Mouse (Mus musculus): Measurements from ENCODE around the gene Gm609. TPM values are rescaled to one million over a fixed set of nuclear protein-coding genes. Genes with fewer than 3 reads are reported as not detected.

The Gm609 gene
- polyA plus RNA-seq, 1 experiment from 2014 or later = not detected

DNA sequence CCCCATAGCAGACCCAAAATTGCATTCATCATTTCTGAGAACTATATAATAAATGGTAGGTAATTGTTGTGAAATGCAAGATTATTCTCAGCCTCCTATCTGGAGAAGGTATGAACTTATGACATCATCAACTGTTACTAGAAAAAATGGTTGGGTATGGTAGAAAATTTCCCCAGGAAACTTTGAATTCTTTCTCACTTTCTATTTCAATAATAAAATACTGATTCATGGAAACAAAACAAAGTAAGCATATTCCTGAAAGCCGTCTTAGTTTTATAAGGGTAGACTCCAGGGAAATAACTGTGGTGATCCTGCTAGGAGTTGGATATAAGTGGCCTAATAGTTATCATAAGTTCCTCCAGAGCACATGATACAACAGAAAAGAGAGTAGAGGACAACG, 103.7 kb downstream of the Gm609 start:
- Histone ChIP-seq H3K36me3 (ENCODE audit: control insufficient read depth, insufficient read depth, low read length) (peaks cover 11% of the 10 kb centered on the region), H3K27ac (ENCODE audit: low read depth, low read length) (no peak overlapping the region), H3K9ac (ENCODE audit: low read length) (no peak overlapping the region), H3K4me2 (ENCODE audit: low read length) (no peak overlapping the region), H3K9me3 (replicated peaks; ENCODE audit: control insufficient read depth, low read length) (no peaks in the 10 kb centered on the region), H3K27me3 (replicated peaks; ENCODE audit: control insufficient read depth, insufficient read depth, low read length) (no peaks in the 10 kb centered on the region), H3K4me1 (ENCODE audit: control insufficient read depth, insufficient read depth, low read length) (no peaks in the 10 kb centered on the region), H3K4me3 (ENCODE audit: low read depth, low read length) (no peak overlapping the region)
- 90% methylated on average over 2 of the region's 2 CpGs for WGBS
- DNase-seq (ENCODE audit: low spot score) (no peak), ATAC-seq (no peak)

DNA sequence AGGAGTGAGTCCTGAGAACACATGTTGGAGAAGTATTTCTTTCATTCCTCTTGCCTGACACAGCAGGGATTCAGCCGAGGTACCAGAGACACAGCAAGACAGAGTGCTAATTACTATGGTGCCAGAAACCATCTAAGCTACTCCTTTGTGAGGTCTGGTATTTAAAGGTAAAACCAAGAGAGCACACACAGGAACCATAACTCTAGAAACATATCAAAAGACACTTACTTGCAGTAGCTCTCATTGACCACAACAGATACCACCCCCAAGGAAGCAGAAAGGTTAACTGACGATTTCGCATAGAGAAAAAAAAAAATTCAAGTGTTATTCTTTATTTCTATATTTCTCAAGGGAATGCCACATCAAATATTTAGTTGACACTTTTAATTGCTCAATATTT, 111.0 kb downstream of the Gm609 start:
- DNase-seq (ENCODE audit: low spot score) (no peak), ATAC-seq (no peak)
- Histone ChIP-seq H3K4me2 (ENCODE audit: low read length) (no peak overlapping the region), H3K27ac (ENCODE audit: low read depth, low read length) (no peak overlapping the region), H3K36me3 (ENCODE audit: control insufficient read depth, insufficient read depth, low read length) (peaks cover 11% of the 10 kb centered on the region; the same call in 1 of the 2 replicates), H3K27me3 (replicated peaks; ENCODE audit: control insufficient read depth, insufficient read depth, low read length) (no peaks in the 10 kb centered on the region), H3K4me1 (ENCODE audit: control insufficient read depth, insufficient read depth, low read length) (no peaks in the 10 kb centered on the region), H3K9me3 (replicated peaks; ENCODE audit: control insufficient read depth, low read length) (no peaks in the 10 kb centered on the region), H3K4me3 (ENCODE audit: low read depth, low read length) (no peak overlapping the region), H3K9ac (ENCODE audit: low read length) (no peak overlapping the region)
- 74% methylated on average over 3 of the region's 3 CpGs for WGBS

DNA sequence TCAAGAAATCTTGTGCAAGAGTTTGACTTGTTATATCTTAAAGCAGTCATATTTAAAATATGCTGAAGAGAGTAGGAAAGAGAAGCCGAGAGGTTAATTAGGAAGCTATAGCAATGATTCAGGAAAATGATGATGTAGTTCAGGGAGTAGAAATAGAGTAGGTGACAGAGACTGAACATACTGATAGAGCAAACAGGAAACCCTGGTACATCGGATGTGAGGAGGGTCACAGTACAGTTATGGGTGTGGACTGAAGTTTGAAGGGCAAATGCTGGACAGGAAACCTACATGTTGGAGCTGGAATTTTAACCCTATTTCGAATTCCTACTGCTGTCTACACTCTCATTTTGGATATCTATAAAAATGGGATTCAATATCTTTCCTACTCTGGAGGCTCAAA, 113.8 kb downstream of the Gm609 start:
- no peaks in the 10 kb centered on the region for H3K27me3 ChIP-seq (replicated peaks; ENCODE audit: control insufficient read depth, insufficient read depth, low read length)
- WGBS = 84% methylated on average over 3 of the region's 3 CpGs
- no peak overlapping the region for H3K4me2 ChIP-seq (ENCODE audit: low read length)
- H3K4me3 ChIP-seq (ENCODE audit: low read depth, low read length) = no peak overlapping the region
- no peak overlapping the region for H3K9ac ChIP-seq (ENCODE audit: low read length)
- H3K9me3 ChIP-seq (replicated peaks; ENCODE audit: control insufficient read depth, low read length) = no peaks in the 10 kb centered on the region
- H3K36me3 ChIP-seq (ENCODE audit: control insufficient read depth, insufficient read depth, low read length) = peaks cover 11% of the 10 kb centered on the region; the same call in 1 of the 2 replicates
- no peak overlapping the region for H3K27ac ChIP-seq (ENCODE audit: low read depth, low read length)
- DNase-seq (ENCODE audit: low spot score) (no peak), ATAC-seq (no peak)
- 0 out of 2 replicates have a peak, but pooled peaks cover 2% of the 10 kb centered on the region for H3K4me1 ChIP-seq (ENCODE audit: control insufficient read depth, insufficient read depth, low read length)

GRCm38 (mm10) chr16:45378147-45378943, 114.4 kb downstream of the Gm609 start:
- Histone ChIP-seq H3K36me3 (ENCODE audit: control insufficient read depth, insufficient read depth, low read length) (peaks cover 11% of the 10 kb centered on the region; the same call in 1 of the 2 replicates), H3K9ac (ENCODE audit: low read length) (no peak overlapping the region), H3K4me1 (ENCODE audit: control insufficient read depth, insufficient read depth, low read length) (0 out of 2 replicates have a peak, but pooled peaks cover 2% of the 10 kb centered on the region), H3K27me3 (replicated peaks; ENCODE audit: control insufficient read depth, insufficient read depth, low read length) (no peaks in the 10 kb centered on the region), H3K27ac (ENCODE audit: low read depth, low read length) (no peak overlapping the region), H3K4me2 (ENCODE audit: low read length) (no peak overlapping the region), H3K9me3 (replicated peaks; ENCODE audit: control insufficient read depth, low read length) (no peaks in the 10 kb centered on the region), H3K4me3 (ENCODE audit: low read depth, low read length) (no peak overlapping the region)
- DNase-seq (ENCODE audit: low spot score) = no peak
- 93% methylated on average over 5 of the region's 5 CpGs for WGBS
- ATAC-seq = no peak

GRCm38 (mm10) chr16:45377332-45377731, 115.4 kb downstream of the Gm609 start:
- H3K4me1 ChIP-seq (ENCODE audit: control insufficient read depth, insufficient read depth, low read length) = 0 out of 2 replicates have a peak, but pooled peaks cover 2% of the 10 kb centered on the region
- H3K4me3 ChIP-seq (ENCODE audit: low read depth, low read length) = no peak overlapping the region
- no peak overlapping the region for H3K9ac ChIP-seq (ENCODE audit: low read length)
- no peaks in the 10 kb centered on the region for H3K27me3 ChIP-seq (replicated peaks; ENCODE audit: control insufficient read depth, insufficient read depth, low read length)
- H3K4me2 ChIP-seq (ENCODE audit: low read length) = no peak overlapping the region
- no peak for ATAC-seq
- H3K9me3 ChIP-seq (replicated peaks; ENCODE audit: control insufficient read depth, low read length) = no peaks in the 10 kb centered on the region
- no peak for DNase-seq (ENCODE audit: low spot score)
- peaks cover 5% of the 10 kb centered on the region; the same call in 1 of the 2 replicates for H3K36me3 ChIP-seq (ENCODE audit: control insufficient read depth, insufficient read depth, low read length)
- 85% methylated on average over 4 of the region's 4 CpGs for WGBS
- H3K27ac ChIP-seq (ENCODE audit: low read depth, low read length) = no peak overlapping the region

DNA sequence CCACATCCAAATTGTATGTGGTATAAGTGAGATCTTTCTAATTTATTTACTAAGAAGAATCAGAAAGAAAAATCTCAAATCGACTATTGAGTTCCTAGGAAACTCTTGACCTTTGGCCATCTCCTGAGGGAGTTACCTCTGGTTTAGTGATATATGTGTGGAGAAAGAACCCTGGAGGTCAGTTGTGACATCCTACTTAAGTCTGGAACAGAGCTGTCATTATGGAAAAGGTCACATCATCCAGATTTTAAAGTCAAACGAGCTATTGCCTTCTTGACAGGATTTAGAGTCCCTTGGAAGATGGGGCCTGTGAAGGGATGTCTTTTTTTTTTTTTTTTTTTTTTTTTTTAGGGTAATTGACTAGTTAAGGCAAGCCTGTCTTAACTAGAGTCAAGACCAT, 116.0 kb downstream of the Gm609 start:
- ATAC-seq = no peak
- Histone ChIP-seq H3K36me3 (ENCODE audit: control insufficient read depth, insufficient read depth, low read length) (peaks cover 4% of the 10 kb centered on the region; the same call in 1 of the 2 replicates), H3K4me3 (ENCODE audit: low read depth, low read length) (no peak overlapping the region), H3K4me2 (ENCODE audit: low read length) (no peak overlapping the region), H3K27ac (ENCODE audit: low read depth, low read length) (no peak overlapping the region), H3K9me3 (replicated peaks; ENCODE audit: control insufficient read depth, low read length) (no peaks in the 10 kb centered on the region), H3K4me1 (ENCODE audit: control insufficient read depth, insufficient read depth, low read length) (0 out of 2 replicates have a peak, but pooled peaks cover 2% of the 10 kb centered on the region), H3K27me3 (replicated peaks; ENCODE audit: control insufficient read depth, insufficient read depth, low read length) (no peaks in the 10 kb centered on the region), H3K9ac (ENCODE audit: low read length) (no peak overlapping the region)
- no peak for DNase-seq (ENCODE audit: low spot score)
- 73% methylated on average over 2 of the region's 2 CpGs for WGBS

DNA sequence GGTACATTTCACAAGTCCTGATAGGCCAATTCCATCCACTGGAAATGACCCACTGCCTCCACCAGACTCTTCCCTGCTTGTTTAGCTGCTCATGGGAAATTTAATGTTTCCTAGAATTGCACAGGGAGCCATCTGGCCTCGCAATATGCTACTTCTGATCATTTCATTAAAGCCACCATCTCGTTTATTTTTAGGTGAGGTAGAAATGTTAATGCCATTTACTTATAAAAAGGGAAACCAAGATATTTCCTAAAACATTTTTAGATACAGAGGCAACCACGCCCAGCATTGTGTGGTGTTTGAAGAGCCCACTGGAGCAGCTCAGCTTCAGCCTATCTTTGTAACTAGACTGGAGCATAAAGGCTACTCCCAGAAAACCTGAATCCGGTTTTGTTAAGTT, 116.5 kb downstream of the Gm609 start:
- ATAC-seq = no peak
- Histone ChIP-seq H3K4me1 (ENCODE audit: control insufficient read depth, insufficient read depth, low read length) (0 out of 2 replicates have a peak, but pooled peaks cover 2% of the 10 kb centered on the region), H3K4me2 (ENCODE audit: low read length) (no peak overlapping the region), H3K27ac (ENCODE audit: low read depth, low read length) (no peak overlapping the region), H3K4me3 (ENCODE audit: low read depth, low read length) (no peak overlapping the region), H3K27me3 (replicated peaks; ENCODE audit: control insufficient read depth, insufficient read depth, low read length) (no peaks in the 10 kb centered on the region), H3K9ac (ENCODE audit: low read length) (no peak overlapping the region), H3K36me3 (ENCODE audit: control insufficient read depth, insufficient read depth, low read length) (no peaks in the 10 kb centered on the region; the same call in 1 of the 2 replicates), H3K9me3 (replicated peaks; ENCODE audit: control insufficient read depth, low read length) (no peaks in the 10 kb centered on the region)
- DNase-seq (ENCODE audit: low spot score) = peak; percentile 33
- WGBS = 71% methylated on average over 4 of the region's 4 CpGs

- Histone ChIP-seq H3K4me2 (ENCODE audit: low read length) (no peak overlapping the region), H3K27me3 (replicated peaks; ENCODE audit: control insufficient read depth, insufficient read depth, low read length) (no peaks in the 10 kb centered on the region), H3K4me3 (ENCODE audit: low read depth, low read length) (no peak overlapping the region), H3K4me1 (ENCODE audit: control insufficient read depth, insufficient read depth, low read length) (0 out of 2 replicates have a peak, but pooled peaks cover 2% of the 10 kb centered on the region), H3K9me3 (replicated peaks; ENCODE audit: control insufficient read depth, low read length) (no peaks in the 10 kb centered on the region), H3K36me3 (ENCODE audit: control insufficient read depth, insufficient read depth, low read length) (no peaks in the 10 kb centered on the region; the same call in 1 of the 2 replicates), H3K27ac (ENCODE audit: low read depth, low read length) (no peak overlapping the region), H3K9ac (ENCODE audit: low read length) (no peak overlapping the region)
- DNase-seq (ENCODE audit: low spot score) (peak; percentile 19), ATAC-seq (no peak)
- 82% methylated on average over 2 of the region's 2 CpGs for WGBS
These were observed 117.1 kb downstream of the Gm609 start for GRCm38 (mm10) chr16:45375506-45376225.
